Mouse (Mus musculus) adrenal gland, adult 8-10 months (tissue): ENCODE measurements around the gene Hoxa3. TPM values are rescaled to one million over a fixed set of nuclear protein-coding genes. Genes with fewer than 3 reads are reported as not detected.

Experiments used
- DNase-seq: peaks from one replicate; pipeline ENCODE4 v3.0.0; 2022
- total RNA-seq, 4 experiments: library from RNA; stranded (reverse); gene quantifications; 2 replicates each; pipeline ENCODE4 v1.2.4; 2022

Hoxa3 gene
- total RNA-seq, 4 experiments from 2014 or later, result 2.9 to 9.8 (median 6.8) TPM

DNA sequence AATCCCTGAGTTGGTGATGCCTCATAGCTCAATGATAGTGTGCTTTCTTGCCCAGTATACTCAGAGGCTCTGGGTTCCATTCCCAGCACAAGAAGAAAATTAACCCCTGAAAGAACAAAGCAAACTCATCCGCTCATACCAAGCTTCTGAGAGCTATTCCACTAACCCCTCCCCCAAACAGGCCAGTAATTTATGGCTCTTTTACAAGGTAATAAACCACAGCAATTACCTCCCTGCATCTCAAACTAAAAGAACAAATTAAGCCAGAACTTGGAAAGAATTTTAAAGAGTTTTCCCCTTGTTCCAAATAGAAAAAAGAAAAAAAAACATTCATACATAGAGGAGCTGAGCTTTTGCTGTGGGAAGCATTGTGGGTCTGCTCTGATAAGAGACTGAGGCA lies 30.3 kb downstream of the Hoxa3 start:
- no peak for DNase-seq

DNA sequence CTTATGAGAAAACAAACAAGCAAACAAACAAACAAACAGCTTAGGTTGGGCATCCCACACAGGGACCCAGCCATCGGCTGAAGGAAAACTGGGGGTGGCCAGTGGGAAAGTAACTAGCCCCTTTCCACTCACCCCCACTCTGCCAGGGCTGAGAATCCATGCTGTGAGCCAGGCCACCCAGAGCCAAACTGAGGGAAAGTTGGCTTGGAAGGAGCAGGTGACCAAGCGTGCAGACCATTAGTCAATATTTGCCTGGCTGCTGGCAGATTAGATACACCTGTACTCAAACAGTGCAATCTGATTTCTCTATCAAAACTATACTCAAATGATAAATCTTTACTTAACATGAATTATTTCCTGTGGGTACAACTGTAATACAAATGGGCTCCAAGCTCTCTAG lies 31.1 kb downstream of the Hoxa3 start:
- DNase-seq, result no peak

DNA sequence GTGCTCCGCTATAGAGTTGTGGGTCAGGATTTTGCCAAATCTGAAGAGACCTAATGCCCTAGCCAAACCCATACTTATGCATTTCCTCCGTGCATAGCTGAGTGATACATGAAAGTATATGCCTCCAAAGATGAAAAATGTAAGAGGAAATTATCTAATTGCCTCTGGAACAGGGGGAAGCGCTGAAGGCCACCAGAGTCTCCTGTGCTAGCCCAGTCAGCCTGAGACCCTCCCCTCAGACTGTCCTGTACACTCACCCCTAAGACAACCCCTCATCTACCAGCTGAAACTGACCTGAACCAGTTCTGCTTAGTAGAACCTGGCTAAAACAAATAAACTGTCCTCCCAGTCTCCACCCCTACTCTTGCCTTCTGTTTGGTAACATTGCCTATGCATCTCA lies 32.4 kb downstream of the Hoxa3 start:
- DNase-seq, result no peak

- no peak for DNase-seq
These were observed 32.9 kb downstream of the Hoxa3 start for GRCm38 (mm10) chr6:52180213-52180710.

DNA sequence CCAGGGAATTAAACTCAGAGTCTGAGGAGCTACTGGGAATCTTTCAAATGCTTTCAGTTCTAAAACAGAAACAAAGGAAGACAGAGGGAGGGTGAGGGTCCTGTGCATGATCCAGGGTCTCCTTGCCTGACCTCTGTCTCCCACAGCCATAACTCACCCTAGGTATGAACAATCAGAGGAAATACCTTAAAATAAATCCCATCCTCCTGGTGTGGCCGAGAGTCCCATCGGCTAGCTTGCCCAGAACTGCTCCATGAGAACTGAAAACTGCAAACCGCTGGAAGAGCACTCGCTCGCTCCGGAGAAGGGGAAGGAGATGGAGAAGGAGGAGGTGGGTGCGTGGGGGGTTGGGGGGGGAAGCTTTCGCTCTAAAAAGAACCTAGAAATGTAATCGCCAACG lies 33.4 kb downstream of the Hoxa3 start:
- no peak for DNase-seq

GRCm38 (mm10) chr6:52178918-52179665 lies 34.0 kb downstream of the Hoxa3 start:
- DNase-seq, result no peak

DNA sequence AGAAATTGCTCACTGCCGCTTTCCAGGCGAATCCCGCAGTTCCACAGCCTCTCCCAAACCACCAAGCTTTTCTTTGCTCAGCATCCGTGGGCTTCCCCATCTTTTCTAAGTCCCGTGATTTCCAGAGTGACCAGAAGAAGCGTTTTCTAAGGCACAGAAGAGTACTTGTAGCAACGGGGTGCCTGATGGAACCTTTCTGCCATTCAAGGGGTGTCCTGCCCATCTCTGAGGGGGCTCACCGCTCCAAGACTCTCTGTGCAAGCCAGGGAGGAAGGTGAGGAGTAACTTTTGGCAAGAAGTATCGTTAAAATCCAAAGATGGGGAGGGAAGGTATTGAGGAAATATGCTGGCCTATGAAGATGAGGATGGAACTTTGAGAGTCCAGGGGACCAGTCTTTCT lies 35.3 kb downstream of the Hoxa3 start:
- no peak for DNase-seq

- DNase-seq, result no peak
These were observed 35.9 kb downstream of the Hoxa3 start, which contains the start of gene 5730596B20Rik for GRCm38 (mm10) chr6:52177061-52177735. Gene 5730596B20Rik, plus strand, starts transcription at chr6:52177498.

GRCm38 (mm10) chr6:52176391-52176790 lies 36.7 kb downstream of the Hoxa3 start:
- DNase-seq, result no peak

DNA sequence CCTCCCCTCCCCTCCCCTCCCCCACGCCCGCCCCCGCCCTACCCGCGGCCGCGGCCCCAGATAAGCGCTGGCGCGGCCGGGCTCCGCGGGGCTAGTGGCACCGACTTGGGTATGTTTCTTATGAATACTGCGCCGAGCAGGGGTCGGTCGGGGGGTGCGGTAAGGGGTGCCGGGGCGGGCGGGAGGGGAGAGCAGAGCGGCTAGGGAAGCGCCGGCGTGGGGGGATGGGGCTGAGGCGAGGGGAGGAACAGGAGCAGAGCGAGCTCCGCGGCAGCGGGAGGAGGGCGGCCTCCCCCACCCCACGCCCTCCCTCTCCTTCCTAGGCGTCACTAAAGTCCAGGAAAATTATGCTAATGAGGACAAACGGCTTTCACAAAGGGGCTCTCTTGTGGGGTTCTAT lies 37.3 kb downstream of the Hoxa3 start:
- no peak for DNase-seq

GRCm38 (mm10) chr6:52174968-52175751 lies 38.0 kb downstream of the Hoxa3 start:
- DNase-seq, result no peak

GRCm38 (mm10) chr6:52173648-52174047 lies 39.5 kb downstream of the Hoxa3 start:
- no peak for DNase-seq

DNA sequence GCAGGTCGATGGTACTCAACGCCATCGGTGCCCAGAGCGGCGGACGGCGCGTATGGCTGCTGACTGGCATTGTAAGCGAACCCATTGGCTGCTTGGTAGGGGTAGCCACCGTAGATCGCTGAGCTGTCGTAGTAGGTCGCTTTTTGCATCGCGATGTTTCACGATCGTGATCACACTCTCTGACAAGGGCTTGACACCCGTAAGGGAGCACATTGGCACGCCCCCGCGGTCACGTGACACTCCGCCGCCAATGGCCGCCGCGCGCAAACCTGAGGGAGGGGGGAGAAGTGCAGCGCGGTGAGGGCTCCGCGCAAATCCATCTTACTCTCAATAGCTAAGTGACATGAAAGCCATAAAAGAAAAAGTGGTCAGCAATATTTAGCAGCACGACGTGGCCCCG lies 40.6 kb downstream of the Hoxa3 start:
- peak; percentile 88 for DNase-seq

DNA sequence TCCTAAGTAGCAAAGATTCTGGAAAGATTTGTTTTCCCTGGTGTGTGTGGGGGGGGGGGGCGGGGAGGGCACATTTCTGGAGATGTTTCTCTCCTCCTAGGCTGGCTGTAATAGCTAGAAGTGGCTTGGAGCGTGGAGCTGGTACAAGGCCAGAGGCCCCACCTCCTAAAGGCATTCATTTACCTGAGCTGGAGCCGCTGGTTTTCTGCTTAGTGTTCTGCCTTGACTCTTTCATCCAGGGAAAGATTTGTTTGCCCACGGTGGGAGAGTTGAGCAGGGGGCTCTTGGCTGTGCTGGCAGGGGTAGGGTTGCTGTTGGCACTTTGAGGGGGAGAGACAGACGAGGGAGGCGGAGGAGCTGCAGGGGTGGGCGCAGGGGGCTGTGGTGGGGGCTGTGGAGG lies 41.2 kb downstream of the Hoxa3 start:
- DNase-seq, result no peak

- no peak for DNase-seq
These were observed 41.8 kb downstream of the Hoxa3 start for GRCm38 (mm10) chr6:52171331-52171730.

- no peak for DNase-seq
These were observed 42.3 kb downstream of the Hoxa3 start for GRCm38 (mm10) chr6:52170898-52171223.

GRCm38 (mm10) chr6:52170166-52170897 lies 42.8 kb downstream of the Hoxa3 start:
- DNase-seq, result no peak

- no peak for DNase-seq
These were observed 43.5 kb downstream of the Hoxa3 start for GRCm38 (mm10) chr6:52169499-52170165.

GRCm38 (mm10) chr6:52168191-52169055 lies 44.7 kb downstream of the Hoxa3 start:
- no peak for DNase-seq

GRCm38 (mm10) chr6:52167736-52168161 lies 45.4 kb downstream of the Hoxa3 start:
- no peak for DNase-seq

- no peak for DNase-seq
These were observed 46.0 kb downstream of the Hoxa3 start for GRCm38 (mm10) chr6:52167176-52167575.
